ENCODE assay signal across 9 mouse cellular contexts in the genomic region with DNA sequence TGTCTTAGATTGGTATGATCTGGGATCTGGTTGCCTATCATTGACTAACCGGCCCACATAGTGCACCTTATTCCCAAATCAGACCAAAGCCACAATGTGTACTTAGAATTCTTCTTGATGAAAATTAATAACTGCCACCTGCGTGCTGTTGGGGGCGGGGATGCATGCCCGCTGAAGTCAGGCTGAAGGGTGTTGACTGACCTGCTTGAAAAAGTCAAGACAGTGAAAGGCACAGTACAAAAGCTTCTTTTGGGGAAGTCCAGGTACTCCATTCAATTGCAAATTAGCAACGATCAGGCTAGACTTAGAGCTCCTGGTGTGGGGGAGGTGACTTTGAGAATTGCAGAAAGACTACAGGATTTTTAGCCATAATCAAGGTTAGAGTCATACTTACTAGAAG. TPM values are rescaled to one million over a fixed set of nuclear protein-coding genes. Genes with fewer than 3 reads are reported as not detected.
"Had no signal": no experiment of that assay in that cellular context is flagged by ENCODE, and none has a peak within 500 bp of the region (broad histone marks: within the 10 kb centered on the region; RNA-seq: fewer than 3 reads in every experiment).

No protein-coding gene starts in this region.

RNA-seq across cellular contexts. Expression of a gene that starts 14.7 kb away (rescaled TPM):
- polyA plus RNA-seq: heart, embryonic 14.5 days; heart, embryonic 16.5 days; inflammation-experienced regulatory T-cells, adult 6 months; intestine, embryonic 14.5 days; intestine, embryonic 15.5 days; intestine, embryonic 16.5 days; kidney, adult 2 months; kidney, embryonic 16.5 days; large intestine, adult 2 months had no signal
